Mouse (Mus musculus) embryonic facial prominence, embryonic 15.5 days (tissue): ENCODE measurements around the gene Plekha6. TPM values are rescaled to one million over a fixed set of nuclear protein-coding genes. Genes with fewer than 3 reads are reported as not detected.
"Not testable (repeated sequence)": the region's sequence is repeated elsewhere in the genome, so short reads cannot be mapped to it uniquely, and the experiment has no call there.

ENCODE experiments used
- ATAC-seq: fragments of 200-750 bp; cut with Nextera tagmentation; 2 replicates; pipeline ENCODE4 v1.8.0; 2017; ENCODE audit warnings: low read depth, moderate TSS enrichment; ENCODE audit not compliant: insufficient number of reproducible peaks, low FRiP score, low TSS enrichment
- H3K27ac ChIP-seq: fragments of 300-500 bp; sonication (generic); replicated peaks from 2 replicates; pipeline ENCODE4 v1.5.1; 2015; ENCODE audit warnings: mild to moderate bottlenecking, inconsistent platforms
- H3K27me3 ChIP-seq: fragments of 300-500 bp; sonication (generic); 2 replicates; pipeline ENCODE4 v1.6.1; 2015; ENCODE audit warnings: inconsistent platforms
- H3K36me3 ChIP-seq: fragments of 300-500 bp; sonication (generic); 2 replicates; pipeline ENCODE4 v1.6.1; 2015; ENCODE audit warnings: mild to moderate bottlenecking, inconsistent platforms
- H3K4me1 ChIP-seq: fragments of 300-500 bp; sonication (generic); 2 replicates; pipeline ENCODE4 v1.6.1; 2015; ENCODE audit warnings: inconsistent platforms
- H3K4me2 ChIP-seq: fragments of 300-500 bp; sonication (generic); replicated peaks from 2 replicates; pipeline ENCODE4 v1.6.1; 2015; ENCODE audit warnings: mild to moderate bottlenecking, inconsistent platforms
- H3K4me3 ChIP-seq: fragments of 300-500 bp; sonication (generic); replicated peaks from 2 replicates; pipeline ENCODE4 v1.5.1; 2015; ENCODE audit warnings: mild to moderate bottlenecking, inconsistent platforms
- H3K9ac ChIP-seq: fragments of 300-500 bp; sonication (generic); 2 replicates; pipeline ENCODE4 v1.6.1; 2015; ENCODE audit warnings: inconsistent platforms
- H3K9me3 ChIP-seq: fragments of 300-500 bp; sonication (generic); replicated peaks from 2 replicates; pipeline ENCODE4 v1.6.1; 2016; ENCODE audit warnings: inconsistent platforms
- WGBS: fragments of 180-500 bp; shearing (Covaris S2); methylation state at CpG from one replicate; pipeline ENCODE4 v1.1.7; 2015; 5-methylcytosine and 5-hydroxymethylcytosine counted together
- polyA plus RNA-seq: library from polyadenylated mRNA; unstranded; fragments of >200 nt; fragmentation: Nextera tagmentation; extraction: Ambion mirVana; gene quantifications from 2 replicates; pipeline ENCODE4 v1.2.1, GENCODE M21; 2015

The Plekha6 gene
- polyA plus RNA-seq, 1 experiment from 2014 or later, result 7.2 TPM

- WGBS, result 51% methylated on average over 5 of the region's 5 CpGs
- Histone ChIP-seq H3K4me3 (no peak overlapping the region), H3K27ac (no peak overlapping the region), H3K9ac (no peak overlapping the region), H3K4me2 (no peak overlapping the region), H3K9me3 (no peaks in the 10 kb centered on the region), H3K27me3 (peaks cover 38% of the 10 kb centered on the region), H3K36me3 (no peaks in the 10 kb centered on the region), H3K4me1 (peaks cover 8% of the 10 kb centered on the region; the same call in 1 of the 2 replicates)
- no peak for ATAC-seq
Measured at GRCm38 (mm10) chr1:133327094-133327493, 163.1 kb downstream of the Plekha6 start.

GRCm38 (mm10) chr1:133328299-133328795 is 164.3 kb downstream of the Plekha6 start:
- Histone ChIP-seq H3K4me3 (no peak overlapping the region), H3K9ac (no peak overlapping the region), H3K27ac (no peak overlapping the region), H3K9me3 (no peaks in the 10 kb centered on the region), H3K36me3 (no peaks in the 10 kb centered on the region), H3K4me1 (peaks cover 8% of the 10 kb centered on the region; the same call in 1 of the 2 replicates), H3K27me3 (peaks cover 38% of the 10 kb centered on the region), H3K4me2 (no peak overlapping the region)
- ATAC-seq, result no peak
- WGBS, result 63% methylated on average over 6 of the region's 6 CpGs

- no peak overlapping the region for H3K9ac ChIP-seq
- H3K4me1 ChIP-seq, result peaks cover 8% of the 10 kb centered on the region; the same call in 1 of the 2 replicates
- H3K4me3 ChIP-seq, result peak overlapping the region; percentile 22; the same call in 1 of the 2 replicates
- H3K36me3 ChIP-seq, result no peaks in the 10 kb centered on the region
- no peak overlapping the region for H3K27ac ChIP-seq
- no peaks in the 10 kb centered on the region for H3K9me3 ChIP-seq
- no peak for ATAC-seq
- 6% methylated on average over 34 of the region's 34 CpGs for WGBS
- H3K27me3 ChIP-seq, result peaks cover 38% of the 10 kb centered on the region
- peak overlapping the region; percentile 51 for H3K4me2 ChIP-seq
Measured at GRCm38 (mm10) chr1:133328896-133329637, 165.1 kb downstream of the Plekha6 start.

GRCm38 (mm10) chr1:133329638-133329964 is 165.6 kb downstream of the Plekha6 start:
- H3K27me3 ChIP-seq, result peaks cover 38% of the 10 kb centered on the region
- no peak overlapping the region for H3K9ac ChIP-seq
- peak overlapping the region; percentile 51 for H3K4me2 ChIP-seq
- no peak for ATAC-seq
- no peaks in the 10 kb centered on the region for H3K9me3 ChIP-seq
- H3K27ac ChIP-seq, result no peak overlapping the region
- peak overlapping the region; percentile 22; the same call in 1 of the 2 replicates for H3K4me3 ChIP-seq
- H3K36me3 ChIP-seq, result no peaks in the 10 kb centered on the region
- peaks cover 8% of the 10 kb centered on the region; the same call in 1 of the 2 replicates for H3K4me1 ChIP-seq
- 17% methylated on average over 7 of the region's 7 CpGs for WGBS

- ATAC-seq, result no peak
- WGBS, result 64% methylated on average over 3 of the region's 3 CpGs
- no peak overlapping the region for H3K4me3 ChIP-seq
- no peaks in the 10 kb centered on the region for H3K36me3 ChIP-seq
- H3K4me1 ChIP-seq, result peaks cover 8% of the 10 kb centered on the region; the same call in 1 of the 2 replicates
- H3K9me3 ChIP-seq, result no peaks in the 10 kb centered on the region
- no peak overlapping the region for H3K9ac ChIP-seq
- no peak overlapping the region for H3K4me2 ChIP-seq
- no peak overlapping the region for H3K27ac ChIP-seq
- H3K27me3 ChIP-seq, result peaks cover 38% of the 10 kb centered on the region
Measured at GRCm38 (mm10) chr1:133331142-133331541, 167.1 kb downstream of the Plekha6 start.

- WGBS, result 82% methylated on average over 11 of the region's 11 CpGs
Measured at GRCm38 (mm10) chr1:133332656-133333430, 168.8 kb downstream of the Plekha6 start.

GRCm38 (mm10) chr1:133333937-133334336 is 169.9 kb downstream of the Plekha6 start:
- H3K27me3 ChIP-seq, result peaks cover 24% of the 10 kb centered on the region
- no peaks in the 10 kb centered on the region for H3K9me3 ChIP-seq
- H3K27ac ChIP-seq, result no peak overlapping the region
- ATAC-seq, result no peak
- H3K4me2 ChIP-seq, result no peak overlapping the region
- no peaks in the 10 kb centered on the region for H3K36me3 ChIP-seq
- H3K4me1 ChIP-seq, result peaks cover 8% of the 10 kb centered on the region; the same call in 1 of the 2 replicates
- H3K9ac ChIP-seq, result no peak overlapping the region
- H3K4me3 ChIP-seq, result no peak overlapping the region
- 84% methylated on average over 6 of the region's 6 CpGs for WGBS

More at GRCm38 (mm10) chr1:133332656-133333430, 168.8 kb downstream of the Plekha6 start:
- H3K4me3 ChIP-seq, result no peak overlapping the region
- H3K9ac ChIP-seq, result no peak overlapping the region
- H3K36me3 ChIP-seq, result no peaks in the 10 kb centered on the region
- no peak overlapping the region for H3K4me2 ChIP-seq
- H3K27ac ChIP-seq, result no peak overlapping the region
- H3K27me3 ChIP-seq, result peaks cover 33% of the 10 kb centered on the region
- ATAC-seq, result no peak
- peaks cover 8% of the 10 kb centered on the region; the same call in 1 of the 2 replicates for H3K4me1 ChIP-seq
- H3K9me3 ChIP-seq, result no peaks in the 10 kb centered on the region

- not testable (repeated sequence) for H3K9ac ChIP-seq, ATAC-seq, H3K4me1 ChIP-seq, H3K9me3 ChIP-seq, H3K27me3 ChIP-seq, H3K4me2 ChIP-seq, H3K36me3 ChIP-seq, H3K4me3 ChIP-seq, H3K27ac ChIP-seq
- 57% methylated on average over 1 of the region's 1 CpGs for WGBS
Measured at GRCm38 (mm10) chr1:133340403-133340802, 176.4 kb downstream of the Plekha6 start.

GRCm38 (mm10) chr1:133344357-133344756 is 180.3 kb downstream of the Plekha6 start:
- ATAC-seq, result no peak
- H3K9me3 ChIP-seq, result no peaks in the 10 kb centered on the region
- H3K4me1 ChIP-seq, result no peaks in the 10 kb centered on the region
- no peaks in the 10 kb centered on the region for H3K27me3 ChIP-seq
- H3K36me3 ChIP-seq, result no peaks in the 10 kb centered on the region
- no peak overlapping the region for H3K27ac ChIP-seq
- no peak overlapping the region for H3K4me3 ChIP-seq
- H3K4me2 ChIP-seq, result no peak overlapping the region
- H3K9ac ChIP-seq, result no peak overlapping the region
- WGBS, result 80% methylated on average over 2 of the region's 2 CpGs

GRCm38 (mm10) chr1:133346531-133346930 is 182.5 kb downstream of the Plekha6 start:
- no peak overlapping the region for H3K9ac ChIP-seq
- no peaks in the 10 kb centered on the region for H3K27me3 ChIP-seq
- ATAC-seq, result no peak
- no peaks in the 10 kb centered on the region for H3K4me1 ChIP-seq
- no peaks in the 10 kb centered on the region for H3K9me3 ChIP-seq
- H3K4me3 ChIP-seq, result no peak overlapping the region
- 83% methylated on average over 9 of the region's 9 CpGs for WGBS
- H3K27ac ChIP-seq, result no peak overlapping the region
- no peak overlapping the region for H3K4me2 ChIP-seq
- no peaks in the 10 kb centered on the region for H3K36me3 ChIP-seq

- Histone ChIP-seq H3K9me3 (no peaks in the 10 kb centered on the region), H3K27me3 (no peaks in the 10 kb centered on the region), H3K27ac (no peak overlapping the region), H3K9ac (no peak overlapping the region), H3K4me1 (no peaks in the 10 kb centered on the region), H3K4me3 (no peak overlapping the region), H3K36me3 (no peaks in the 10 kb centered on the region), H3K4me2 (no peak overlapping the region)
- 72% methylated on average over 3 of the region's 3 CpGs for WGBS
- ATAC-seq, result no peak
Measured at GRCm38 (mm10) chr1:133347226-133347625, 183.2 kb downstream of the Plekha6 start.
